Mouse (Mus musculus) midbrain, embryonic 16.5 days (tissue): ENCODE measurements around the gene Usp22. TPM values are rescaled to one million over a fixed set of nuclear protein-coding genes. Genes with fewer than 3 reads are reported as not detected.

ENCODE experiments used
- ATAC-seq: fragments of 200-750 bp; cut with Nextera tagmentation; 2 replicates; pipeline ENCODE4 v1.8.0; 2017; ENCODE audit warnings: moderate TSS enrichment
- H3K27ac ChIP-seq: fragments of 300-500 bp; sonication (generic); 2 replicates; pipeline ENCODE4 v1.5.1; 2014; ENCODE audit warnings: mild to moderate bottlenecking, low read length, mixed read lengths
- H3K27me3 ChIP-seq: fragments of 300-500 bp; sonication (generic); 2 replicates; pipeline ENCODE4 v1.6.1; 2014; ENCODE audit warnings: low read depth, low read length, mixed read lengths; ENCODE audit not compliant: control insufficient read depth, insufficient read depth
- H3K36me3 ChIP-seq: fragments of 300-500 bp; sonication (generic); 2 replicates; pipeline ENCODE4 v1.6.1; 2014; ENCODE audit warnings: mild to moderate bottlenecking, low read length, moderate library complexity, mixed read lengths; ENCODE audit not compliant: control insufficient read depth, insufficient read depth
- H3K4me1 ChIP-seq: fragments of 300-500 bp; sonication (generic); 2 replicates; pipeline ENCODE4 v1.6.1; 2014; ENCODE audit warnings: mild to moderate bottlenecking, low read length, mixed read lengths; ENCODE audit not compliant: control insufficient read depth, insufficient read depth
- H3K4me2 ChIP-seq: fragments of 300-500 bp; sonication (generic); 2 replicates; pipeline ENCODE4 v1.6.1; 2014; ENCODE audit warnings: mild to moderate bottlenecking, low read length, mixed read lengths
- H3K4me3 ChIP-seq: fragments of 300-500 bp; sonication (generic); 2 replicates; pipeline ENCODE4 v1.5.1; 2014; ENCODE audit warnings: low read depth, mild to moderate bottlenecking, low read length, moderate library complexity, mixed read lengths
- H3K9ac ChIP-seq: fragments of 300-500 bp; sonication (generic); 2 replicates; pipeline ENCODE4 v1.6.1; 2014; ENCODE audit warnings: low read depth, low read length, mixed read lengths
- H3K9me3 ChIP-seq: fragments of 300-500 bp; sonication (generic); replicated peaks from 2 replicates; pipeline ENCODE4 v1.6.1; 2014; ENCODE audit warnings: mild to moderate bottlenecking, low read length, mixed read lengths; ENCODE audit not compliant: control insufficient read depth, poor library complexity, severe bottlenecking
- WGBS: fragments of 180-500 bp; shearing (Covaris S2); extraction: QIAGEN DNeasy Blood & Tissue Kit; methylation state at CpG from one replicate; pipeline ENCODE4 v1.1.7; 2014; 5-methylcytosine and 5-hydroxymethylcytosine counted together
- polyA plus RNA-seq: library from polyadenylated mRNA; unstranded; fragments of >200 nt; fragmentation: Nextera tagmentation; extraction: Ambion mirVana; gene quantifications from 2 replicates; pipeline ENCODE4 v1.2.1, GENCODE M21; 2015

The Usp22 gene
- 439 and 447 TPM in 2 replicates for polyA plus RNA-seq

GRCm38 (mm10) chr11:61174821-61175658 is at the start of gene Usp22:
TSS of gene Usp22 (minus strand) at chr11:61175055.
- Histone ChIP-seq H3K9me3 (no peaks in the 10 kb centered on the region), H3K27ac (peak within 1 kb of the TSS; percentile 99), H3K4me3 (peak within 1 kb of the TSS; percentile 100), H3K4me2 (peak within 1 kb of the TSS; percentile 59), H3K36me3 (no peaks in the 10 kb centered on the region), H3K27me3 (no peaks in the 10 kb centered on the region), H3K9ac (peak within 1 kb of the TSS; percentile 100), H3K4me1 (peaks cover 40% of the 10 kb centered on the region)
- WGBS, result 0% methylated on average over 58 of the region's 69 CpGs
- peak; percentile 98 for ATAC-seq

GRCm38 (mm10) chr11:61224234-61224744 is 49.4 kb upstream of the Usp22 start:
- Histone ChIP-seq H3K27me3 (no peaks in the 10 kb centered on the region), H3K9me3 (no peaks in the 10 kb centered on the region), H3K4me1 (no peaks in the 10 kb centered on the region), H3K36me3 (no peaks in the 10 kb centered on the region), H3K9ac (no peak overlapping the region), H3K4me2 (no peak overlapping the region), H3K27ac (no peak overlapping the region), H3K4me3 (no peak overlapping the region)
- WGBS, result 81% methylated on average over 6 of the region's 6 CpGs
- no peak for ATAC-seq

GRCm38 (mm10) chr11:61222971-61223745 is 48.3 kb upstream of the Usp22 start:
- Histone ChIP-seq H3K4me2 (no peak overlapping the region), H3K4me3 (no peak overlapping the region), H3K27me3 (no peaks in the 10 kb centered on the region), H3K36me3 (no peaks in the 10 kb centered on the region), H3K4me1 (no peaks in the 10 kb centered on the region), H3K9ac (no peak overlapping the region), H3K9me3 (no peaks in the 10 kb centered on the region), H3K27ac (no peak overlapping the region)
- WGBS, result 92% methylated on average over 9 of the region's 9 CpGs
- ATAC-seq, result no peak

GRCm38 (mm10) chr11:61222007-61222406 is 47.2 kb upstream of the Usp22 start:
- Histone ChIP-seq H3K9me3 (no peaks in the 10 kb centered on the region), H3K9ac (no peak overlapping the region), H3K4me1 (no peaks in the 10 kb centered on the region), H3K4me3 (no peak overlapping the region), H3K4me2 (no peak overlapping the region), H3K36me3 (no peaks in the 10 kb centered on the region), H3K27me3 (no peaks in the 10 kb centered on the region), H3K27ac (no peak overlapping the region)
- no peak for ATAC-seq
- WGBS, result 87% methylated on average over 1 of the region's 1 CpGs

- H3K27ac ChIP-seq, result no peak overlapping the region
- H3K9me3 ChIP-seq, result no peaks in the 10 kb centered on the region
- 77% methylated on average over 9 of the region's 9 CpGs for WGBS
- no peak for ATAC-seq
- no peak overlapping the region for H3K9ac ChIP-seq
- H3K4me3 ChIP-seq, result no peak overlapping the region
- no peaks in the 10 kb centered on the region for H3K36me3 ChIP-seq
- H3K4me2 ChIP-seq, result no peak overlapping the region
- no peaks in the 10 kb centered on the region for H3K27me3 ChIP-seq
- H3K4me1 ChIP-seq, result no peaks in the 10 kb centered on the region
Measured at GRCm38 (mm10) chr11:61220156-61220881, 45.5 kb upstream of the Usp22 start.

GRCm38 (mm10) chr11:61215936-61216335 is 41.1 kb upstream of the Usp22 start:
- no peak for ATAC-seq
- no peak overlapping the region for H3K9ac ChIP-seq
- H3K27ac ChIP-seq, result no peak overlapping the region
- no peaks in the 10 kb centered on the region for H3K9me3 ChIP-seq
- no peaks in the 10 kb centered on the region for H3K36me3 ChIP-seq
- H3K4me1 ChIP-seq, result no peaks in the 10 kb centered on the region
- no peak overlapping the region for H3K4me2 ChIP-seq
- H3K27me3 ChIP-seq, result no peaks in the 10 kb centered on the region
- 89% methylated on average over 3 of the region's 3 CpGs for WGBS
- no peak overlapping the region for H3K4me3 ChIP-seq

- 39% methylated on average over 20 of the region's 20 CpGs for WGBS
- ATAC-seq, result no peak
- no peak overlapping the region for H3K4me3 ChIP-seq
- H3K4me1 ChIP-seq, result 0 out of 2 replicates have a peak, but pooled peaks cover 2% of the 10 kb centered on the region
- no peaks in the 10 kb centered on the region for H3K27me3 ChIP-seq
- no peaks in the 10 kb centered on the region for H3K36me3 ChIP-seq
- no peaks in the 10 kb centered on the region for H3K9me3 ChIP-seq
- no peak overlapping the region for H3K4me2 ChIP-seq
- H3K9ac ChIP-seq, result no peak overlapping the region
- no peak overlapping the region for H3K27ac ChIP-seq
Measured at GRCm38 (mm10) chr11:61212102-61212501, 37.2 kb upstream of the Usp22 start.

- no peak for ATAC-seq
- H3K36me3 ChIP-seq, result no peaks in the 10 kb centered on the region
- H3K27me3 ChIP-seq, result no peaks in the 10 kb centered on the region
- WGBS, result 79% methylated on average over 10 of the region's 10 CpGs
- no peak overlapping the region for H3K4me2 ChIP-seq
- no peak overlapping the region for H3K9ac ChIP-seq
- no peak overlapping the region for H3K27ac ChIP-seq
- 0 out of 2 replicates have a peak, but pooled peaks cover 2% of the 10 kb centered on the region for H3K4me1 ChIP-seq
- H3K4me3 ChIP-seq, result no peak overlapping the region
- H3K9me3 ChIP-seq, result no peaks in the 10 kb centered on the region
Measured at GRCm38 (mm10) chr11:61208316-61208715, 33.5 kb upstream of the Usp22 start.
